Mouse (Mus musculus): ENCODE results near the gene Nubpl.

Gene Nubpl

GRCm38 (mm10) chr12:52328488-52328887 is 231.0 kb downstream of the Nubpl start:
- DNase-seq (ENCODE audit: low read depth, low spot score) = no peak

GRCm38 (mm10) chr12:52335142-52335765 is 237.7 kb downstream of the Nubpl start:
- no peak for DNase-seq (ENCODE audit: low read depth, low spot score)

- no peak for DNase-seq (ENCODE audit: low read depth, low spot score)
These were observed 240.7 kb downstream of the Nubpl start for GRCm38 (mm10) chr12:52338136-52338753.

GRCm38 (mm10) chr12:52346611-52347010 is 249.1 kb downstream of the Nubpl start:
- no peak for DNase-seq (ENCODE audit: low read depth, low spot score)

GRCm38 (mm10) chr12:52350276-52350675 is 252.7 kb downstream of the Nubpl start:
- no peak for DNase-seq (ENCODE audit: low read depth, low spot score)

GRCm38 (mm10) chr12:52359484-52359883 is 261.9 kb downstream of the Nubpl start:
- no peak for DNase-seq (ENCODE audit: low read depth, low spot score)

- DNase-seq (ENCODE audit: low read depth, low spot score) = no peak
These were observed 262.6 kb downstream of the Nubpl start for GRCm38 (mm10) chr12:52360136-52360535.

GRCm38 (mm10) chr12:52361198-52361597 is 263.7 kb downstream of the Nubpl start:
- no peak for DNase-seq (ENCODE audit: low read depth, low spot score)
